Mouse (Mus musculus): ENCODE results near the gene Olfm2.

- no peak for TF ChIP-seq CTCF (conservative IDR thresholded peaks at IDR 0.05; ENCODE audit: insufficient read depth, insufficient read length, low read depth, low read length)
- TF ChIP-seq POLR2A (IDR thresholded peaks at IDR 0.05; ENCODE audit: low read depth, low read length), result no peak
Observed at GRCm38 (mm10) chr9:20665925-20666324, 80.2 kb downstream of the Olfm2 start.
